Mouse (Mus musculus): ENCODE measurements around the gene Gm765.

The Gm765 gene

DNA sequence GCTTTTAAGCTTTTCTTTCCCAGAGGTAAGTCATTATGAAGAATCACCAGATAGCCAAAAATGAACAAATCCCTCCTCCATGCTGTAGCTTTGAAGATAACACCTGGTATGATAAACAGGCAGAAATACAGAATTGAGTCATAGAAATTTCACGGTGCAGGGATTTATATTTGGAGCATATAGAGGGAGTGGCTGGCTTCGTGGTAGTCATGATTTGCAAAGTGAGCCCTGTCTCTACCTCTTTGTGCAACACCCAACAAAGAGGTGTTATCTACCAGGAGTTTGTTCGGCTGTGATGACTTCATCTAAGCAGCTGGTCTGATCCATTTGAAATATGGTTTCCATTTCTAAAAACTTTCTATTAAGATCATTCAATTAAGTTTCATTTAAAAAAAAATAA lies 130.3 kb downstream of the Gm765 start:
- DNase-seq, result no peak

DNA sequence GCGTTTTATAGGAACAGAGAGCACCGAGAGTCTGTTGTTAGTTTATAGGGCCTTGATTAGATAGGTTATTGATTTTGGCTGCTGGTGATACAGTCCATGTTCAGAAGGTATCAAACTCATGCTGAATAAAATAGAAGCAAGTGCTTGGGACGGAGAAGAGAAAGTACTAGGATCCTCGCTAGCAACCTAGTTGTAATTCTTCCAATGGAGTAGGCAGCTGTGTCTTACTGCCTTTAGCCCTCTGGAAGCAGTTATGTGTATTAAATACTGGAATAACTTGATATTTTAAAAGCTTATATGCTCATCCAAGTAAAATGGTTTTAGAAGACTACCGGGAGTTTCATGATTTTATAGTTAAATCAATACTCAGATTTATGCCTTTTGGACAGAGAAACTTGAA lies 132.3 kb downstream of the Gm765 start:
- no peak for DNase-seq

GRCm38 (mm10) chr6:98208051-98208450 lies 134.5 kb downstream of the Gm765 start:
- DNase-seq, result no peak

DNA sequence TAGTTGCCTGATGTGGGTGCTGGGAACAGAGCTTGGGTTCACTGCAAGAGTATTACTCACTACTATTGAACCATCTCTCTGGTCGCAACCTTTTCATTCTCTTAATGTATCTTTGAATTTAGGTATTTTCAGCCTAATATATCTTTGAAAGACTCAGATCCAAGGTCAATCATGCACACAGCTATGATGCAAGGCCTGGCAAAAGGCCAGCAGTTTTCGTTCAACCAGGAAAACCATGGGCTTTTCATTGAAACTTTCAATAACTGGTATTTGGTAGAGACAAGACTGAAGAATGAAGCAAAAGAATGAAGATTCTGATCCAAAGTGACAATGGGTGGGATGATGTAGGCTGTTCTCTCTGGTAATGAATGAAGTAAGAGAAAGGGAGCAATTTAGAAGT lies 143.8 kb downstream of the Gm765 start:
- DNase-seq, result no peak

DNA sequence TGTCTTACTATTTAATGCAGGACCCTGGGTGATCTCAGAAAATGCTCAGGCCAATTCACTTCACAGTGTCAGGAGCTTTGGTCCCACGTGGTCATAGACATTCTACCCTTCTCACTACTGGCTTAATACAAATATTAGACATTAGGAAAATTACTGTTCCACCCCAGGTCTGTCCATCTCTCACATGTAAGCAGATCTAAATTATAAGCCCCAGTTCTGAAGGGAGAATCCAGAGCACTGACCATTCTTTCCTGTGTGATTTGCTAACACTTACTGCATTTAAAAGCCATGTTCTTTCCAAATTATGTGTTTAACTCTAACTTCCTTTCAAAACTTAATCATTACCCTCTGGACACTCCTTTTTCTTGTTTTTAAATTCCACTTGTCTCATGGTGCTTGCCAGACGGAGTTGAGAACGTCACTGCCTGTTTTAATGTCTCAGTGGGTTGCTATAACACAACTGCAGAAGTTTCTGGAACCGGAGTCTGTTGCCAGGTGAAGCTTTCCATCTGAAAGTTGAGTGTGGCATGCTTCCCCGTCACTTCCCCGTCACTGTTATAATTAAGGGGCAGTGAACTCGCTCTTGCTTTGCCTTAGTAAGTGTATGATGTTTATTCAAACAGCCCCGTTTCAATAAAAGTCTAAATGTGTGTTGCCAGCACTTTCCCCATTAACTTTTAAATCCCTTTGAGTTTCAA lies 151.7 kb downstream of the Gm765 start:
- DNase-seq, result no peak

All from B cell, adult 2 months (primary cell).